ENCODE assay signal across 16 mouse cellular contexts in the genomic region with DNA sequence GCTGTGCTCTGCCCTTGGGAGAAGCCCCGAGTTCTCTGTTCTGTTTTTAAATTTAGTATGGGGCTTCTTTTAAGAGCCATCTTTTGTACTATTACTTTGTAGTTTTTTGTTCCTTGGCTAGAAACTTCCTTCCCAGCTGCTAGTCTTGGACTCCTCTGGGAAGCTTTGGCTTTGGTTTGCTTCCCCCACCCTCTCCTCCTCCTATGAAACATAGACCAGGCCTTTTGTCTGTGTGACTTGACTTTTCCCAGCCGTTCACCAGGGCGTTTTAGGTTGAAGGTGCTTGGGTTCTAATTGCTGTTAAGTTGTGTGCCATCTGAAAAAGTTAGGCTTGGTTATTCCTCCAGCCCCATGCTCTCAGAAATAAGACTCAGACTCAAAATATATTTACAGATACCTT. TPM values are rescaled to one million over a fixed set of nuclear protein-coding genes. Genes with fewer than 3 reads are reported as not detected.
A peak's percentile ranks its signal among the peaks of the same experiment; 100 is the strongest.
DNase-seq lines count a peak whose midpoint lies in the region.
"Not testable (repeated sequence)": the region's sequence is repeated elsewhere in the genome, so short reads cannot be mapped to it uniquely, and the experiment has no call there.
"Had no signal": no experiment of that assay in that cellular context is flagged by ENCODE, and none has a peak within 500 bp of the region (broad histone marks: within the 10 kb centered on the region; RNA-seq: fewer than 3 reads in every experiment).

No protein-coding gene starts in this region.

- DNase-seq in heart, adult 11 months: peak; percentile 61
- peak; percentile 48 to 49 for DNase-seq in heart, postnatal 10 days
- peak; percentile 15 to 25 for DNase-seq in heart, postnatal 14 days
- peak; percentile 58 for DNase-seq in lung, postnatal 10 days
- peak; percentile 29 for DNase-seq in lung, postnatal 14 days
- peak; percentile 31 for DNase-seq in lung, postnatal 25 days (ENCODE audit: low spot score)
- peak; percentile 38 for DNase-seq in lung, postnatal 36 days
- DNase-seq in ovary, postnatal 14 days (ENCODE audit: low spot score): peak; percentile 1

- intact Hi-C loops in heart, postnatal 10 days (cut with DNase I); heart, postnatal 14 days (cut with DNase I): not testable (repeated sequence)

RNA-seq across cellular contexts. Expression of gene Teddm3, which starts 26.1 kb away (rescaled TPM):
- not detected for total RNA-seq in heart, postnatal 10 days (2021)
- total RNA-seq in heart, postnatal 14 days (2021): not detected
- total RNA-seq: adrenal gland, adult 2 months; adrenal gland, postnatal 10 days; adrenal gland, postnatal 14 days; adrenal gland, postnatal 25 days; adrenal gland, postnatal 36 days; adrenal gland, postnatal 4 days; CH12.LX; MEL had no signal

Comparison
In these comparisons a context has a peak if more than half of its experiments do, and no peak if none do; other contexts are left out.
1. Peak in every context shown above with its lines: DNase-seq.
2. DNase-seq: peak in every context shown above with its lines; median percentile 61 in heart, adult 11 months; 58 in lung, postnatal 10 days; 48 in heart, postnatal 10 days; 38 in lung, postnatal 36 days; 31 in lung, postnatal 25 days; 29 in lung, postnatal 14 days; 20 in heart, postnatal 14 days; 1 in ovary, postnatal 14 days.